In genomic region chr1:193326456-193327145, GRCm38 (mm10) we compare ENCODE assay signal across 9 mouse cellular contexts. TPM values are rescaled to one million over a fixed set of nuclear protein-coding genes. Genes with fewer than 3 reads are reported as not detected.
DNase-seq lines count a peak whose midpoint lies in the region; ATAC-seq and TF ChIP-seq lines count a peak whose summit lies in the region.
"Had no signal": no experiment of that assay in that cellular context is flagged by ENCODE, and none has a peak within 500 bp of the region (broad histone marks: within the 10 kb centered on the region; RNA-seq: fewer than 3 reads in every experiment).

No protein-coding gene starts in this region.

- no peak overlapping the region for H3K4me2 ChIP-seq in kidney, embryonic 14.5 days (replicated peaks; ENCODE audit: low read depth, low read length)
- H3K4me2 ChIP-seq in liver, embryonic 16.5 days (ENCODE audit: low read depth, low read length), result peak overlapping the region; percentile 6; the same call in 1 of the 2 replicates

- peak; percentile 42; the same call in 1 of the 2 replicates for TF ChIP-seq CTCF in bone marrow, adult 2 months (IDR thresholded peaks at IDR 0.05; ENCODE audit: control insufficient read depth, insufficient read depth, low read length)

- ATAC-seq in kidney, embryonic 14.5 days (ENCODE audit: low FRiP score, low TSS enrichment), result no peak
- ATAC-seq in liver, embryonic 16.5 days (ENCODE audit: low read depth), result peak; percentile 87

- H3K36me3 ChIP-seq in kidney, embryonic 14.5 days (ENCODE audit: control insufficient read depth, insufficient read depth, low read length), result no peaks in the 10 kb centered on the region
- H3K36me3 ChIP-seq in liver, embryonic 16.5 days (ENCODE audit: control insufficient read depth, insufficient read depth), result no peaks in the 10 kb centered on the region

- H3K9me3 ChIP-seq in kidney, embryonic 14.5 days (ENCODE audit: control insufficient read depth, low read length), result no peaks in the 10 kb centered on the region
- H3K9me3 ChIP-seq in liver, embryonic 16.5 days (replicated peaks; ENCODE audit: control insufficient read depth, low read length), result no peaks in the 10 kb centered on the region

- H3K4me3 ChIP-seq in kidney, embryonic 14.5 days (ENCODE audit: low read length), result no peak overlapping the region
- H3K4me3 ChIP-seq in bone marrow, adult 2 months (replicated peaks; ENCODE audit: control insufficient read depth, low read depth, low read length), result no peak overlapping the region
- H3K4me3 ChIP-seq in liver, embryonic 16.5 days (ENCODE audit: low read depth, low read length), result no peak overlapping the region

- H3K27ac ChIP-seq in kidney, embryonic 14.5 days (ENCODE audit: low read depth, low read length), result no peak overlapping the region
- no peak overlapping the region for H3K27ac ChIP-seq in bone marrow, adult 2 months (ENCODE audit: control insufficient read depth, insufficient read depth, low read depth, low read length, poor library complexity)
- peak overlapping the region; percentile 80 for H3K27ac ChIP-seq in liver, embryonic 16.5 days (ENCODE audit: low read length)

- 45% methylated on average over 7 of the region's 7 CpGs for WGBS in kidney, embryonic 14.5 days
- 65% methylated on average over 7 of the region's 7 CpGs for WGBS in bone marrow, adult 2 months
- WGBS in liver, embryonic 16.5 days (ENCODE audit: insufficient replicate concordance), result 50% methylated on average over 7 of the region's 7 CpGs

- H3K9ac ChIP-seq in kidney, embryonic 14.5 days (ENCODE audit: low read depth, low read length), result no peak overlapping the region
- no peak overlapping the region for H3K9ac ChIP-seq in liver, embryonic 16.5 days (ENCODE audit: low read depth, low read length)

- H3K4me1 ChIP-seq in kidney, embryonic 14.5 days (ENCODE audit: control insufficient read depth, insufficient read depth, low read length), result no peaks in the 10 kb centered on the region
- peaks cover 2% of the 10 kb centered on the region; the same call in 1 of the 2 replicates for H3K4me1 ChIP-seq in bone marrow, adult 2 months (ENCODE audit: control insufficient read depth, insufficient read depth, low read length)
- H3K4me1 ChIP-seq in liver, embryonic 16.5 days (ENCODE audit: control insufficient read depth, low read depth, low read length), result no peaks in the 10 kb centered on the region; the same call in 1 of the 2 replicates

- no peaks in the 10 kb centered on the region for H3K27me3 ChIP-seq in kidney, embryonic 14.5 days (ENCODE audit: control insufficient read depth, insufficient read depth, low read length)
- no peaks in the 10 kb centered on the region for H3K27me3 ChIP-seq in liver, embryonic 16.5 days (ENCODE audit: control insufficient read depth, insufficient read depth, low read depth, low read length)

- peak; percentile 91 for DNase-seq in kidney, adult 11 months
- DNase-seq in kidney, adult 8-10 months, result peak; percentile 89 to 92
- no peak for DNase-seq in embryo, embryonic 11 days
- no peak for DNase-seq in right cerebral cortex, postnatal 25 days
- DNase-seq: cerebellum, adult 9-10 months; thymus, postnatal 36 days had no signal

- TF ChIP-seq POLR2A in bone marrow, adult 2 months (IDR thresholded peaks at IDR 0.05; ENCODE audit: borderline replicate concordance, control insufficient read depth, low read depth, low read length), result no peak

RNA-seq across cellular contexts. Expression of gene Camk1g, which starts 43.5 kb away (rescaled TPM):
- 10.2 and 13.4 TPM in 2 replicates for polyA plus RNA-seq in kidney, embryonic 14.5 days (2014; fragmentation: Nextera tagmentation; extraction: Ambion mirVana)
- polyA plus RNA-seq in bone marrow, adult 2 months (2011; ENCODE audit: insufficient read depth, insufficient read length, low replicate concordance, missing spikeins), result not detected in 2 replicates
- polyA plus RNA-seq in liver, embryonic 16.5 days (2015; fragmentation: Nextera tagmentation; extraction: Ambion mirVana), result 0.23 and 0.33 TPM in 2 replicates

RNA-seq across cellular contexts. Expression of gene G0s2, which starts 53.6 kb away (rescaled TPM):
- 17.9 and 26.5 TPM in 2 replicates for polyA plus RNA-seq in kidney, embryonic 14.5 days (2014; fragmentation: Nextera tagmentation; extraction: Ambion mirVana)
- 9.5 and 23.6 TPM in 2 replicates for polyA plus RNA-seq in bone marrow, adult 2 months (2011; ENCODE audit: insufficient read depth, insufficient read length, low replicate concordance, missing spikeins)
- 179 and 180 TPM in 2 replicates for polyA plus RNA-seq in liver, embryonic 16.5 days (2015; fragmentation: Nextera tagmentation; extraction: Ambion mirVana)

Comparison
In these comparisons a context has a peak if more than half of its experiments do, and no peak if none do; other contexts are left out.
1. DNase-seq: peak in kidney, adult 11 months (single experiment) and kidney, adult 8-10 months (2 of 2); none in embryo, embryonic 11 days (single experiment) and right cerebral cortex, postnatal 25 days (single experiment).